Mouse (Mus musculus) G1E (cell line): ENCODE data around the gene Csad.

Source experiments
- CTCF ChIP-seq: IDR thresholded peaks from 2 replicates; pipeline ENCODE4 v1.5.1; 2012; ENCODE audit warnings: low read depth, low read length, inconsistent platforms, mixed read lengths
- GATA1 ChIP-seq: IDR thresholded peaks from 2 replicates; pipeline ENCODE4 v1.6.1; 2012; ENCODE audit warnings: borderline replicate concordance, low read length, inconsistent platforms, mixed read lengths
- POLR2AphosphoS5 ChIP-seq: IDR thresholded peaks from 2 replicates; pipeline ENCODE4 v1.6.1; 2012; ENCODE audit warnings: low read depth, low read length, inconsistent platforms; ENCODE audit not compliant: insufficient replicate concordance
- TAL1 ChIP-seq: conservative IDR thresholded peaks from 2 replicates; pipeline ENCODE4 v1.6.1; 2012; ENCODE audit warnings: low read depth, low read length, inconsistent platforms, mixed read lengths

DNA sequence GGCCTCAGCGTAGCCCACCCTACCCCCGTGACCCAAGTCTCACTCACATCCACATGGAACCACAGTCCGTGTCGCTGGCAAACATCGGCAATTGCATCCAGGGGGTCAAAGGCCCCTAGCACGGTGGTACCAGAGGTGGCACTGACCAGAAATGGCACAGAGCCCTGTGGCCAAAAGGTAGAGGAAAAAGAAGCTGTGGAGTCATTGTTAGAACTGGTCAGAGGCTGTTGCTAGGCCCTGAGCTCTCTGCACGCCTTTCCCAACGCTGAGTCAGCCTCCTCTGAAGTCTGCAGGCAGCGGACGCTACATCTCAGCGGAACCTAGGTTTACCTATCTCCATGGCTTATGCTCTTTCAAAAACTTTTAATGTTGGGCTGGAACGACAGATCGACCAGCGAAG lies 24.6 kb downstream of the Csad start:
- TF ChIP-seq CTCF (no peak), TAL1 (no peak), GATA1 (no peak), POLR2AphosphoS5 (no peak)
